Mouse (Mus musculus): ENCODE data around the gene Dcdc2a.

Gene Dcdc2a

DNA sequence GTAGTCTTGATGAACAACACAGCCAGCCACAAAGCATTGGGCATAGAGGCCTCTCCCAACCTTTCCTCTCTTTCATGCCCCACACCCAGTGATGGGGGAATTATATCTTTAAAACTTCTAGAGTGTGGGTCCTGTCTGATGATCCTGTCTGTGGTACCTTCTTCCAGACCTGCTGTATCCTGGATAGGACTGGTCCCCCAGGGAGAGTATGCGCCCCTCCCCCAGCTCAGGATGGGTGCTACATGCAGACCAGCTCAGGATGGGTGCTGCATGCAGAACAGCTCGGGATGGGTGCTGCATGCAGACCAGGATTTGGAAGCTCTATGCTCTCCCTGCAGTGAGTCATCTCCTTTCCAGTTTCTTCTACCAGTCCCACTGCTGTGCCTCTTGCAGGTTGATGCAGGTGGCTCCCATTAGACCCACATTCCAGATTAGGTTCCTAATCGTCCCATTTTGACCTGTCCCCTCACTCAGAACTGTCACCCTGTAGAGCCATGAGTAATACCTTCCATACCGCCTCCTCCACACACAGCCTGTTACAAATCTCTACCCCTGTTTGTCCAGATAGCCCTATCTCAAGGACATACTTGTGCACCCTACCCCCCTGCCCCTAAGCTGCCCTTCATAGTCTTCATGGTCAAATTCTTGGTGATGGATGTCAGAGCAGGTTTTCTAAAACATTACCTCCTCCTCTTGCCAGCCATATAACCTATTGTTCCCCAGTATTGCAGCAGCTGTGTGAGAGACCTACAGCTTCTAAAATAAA is 122.6 kb downstream of the Dcdc2a start:
- no peak for DNase-seq (ENCODE audit: extremely low spot score)

- peak; percentile 50 for DNase-seq (ENCODE audit: extremely low spot score)
Measured at GRCm38 (mm10) chr13:25186436-25187325, 130.9 kb downstream of the Dcdc2a start.

- DNase-seq (ENCODE audit: extremely low spot score): no peak
Measured at GRCm38 (mm10) chr13:25187326-25187710, 131.5 kb downstream of the Dcdc2a start.

DNA sequence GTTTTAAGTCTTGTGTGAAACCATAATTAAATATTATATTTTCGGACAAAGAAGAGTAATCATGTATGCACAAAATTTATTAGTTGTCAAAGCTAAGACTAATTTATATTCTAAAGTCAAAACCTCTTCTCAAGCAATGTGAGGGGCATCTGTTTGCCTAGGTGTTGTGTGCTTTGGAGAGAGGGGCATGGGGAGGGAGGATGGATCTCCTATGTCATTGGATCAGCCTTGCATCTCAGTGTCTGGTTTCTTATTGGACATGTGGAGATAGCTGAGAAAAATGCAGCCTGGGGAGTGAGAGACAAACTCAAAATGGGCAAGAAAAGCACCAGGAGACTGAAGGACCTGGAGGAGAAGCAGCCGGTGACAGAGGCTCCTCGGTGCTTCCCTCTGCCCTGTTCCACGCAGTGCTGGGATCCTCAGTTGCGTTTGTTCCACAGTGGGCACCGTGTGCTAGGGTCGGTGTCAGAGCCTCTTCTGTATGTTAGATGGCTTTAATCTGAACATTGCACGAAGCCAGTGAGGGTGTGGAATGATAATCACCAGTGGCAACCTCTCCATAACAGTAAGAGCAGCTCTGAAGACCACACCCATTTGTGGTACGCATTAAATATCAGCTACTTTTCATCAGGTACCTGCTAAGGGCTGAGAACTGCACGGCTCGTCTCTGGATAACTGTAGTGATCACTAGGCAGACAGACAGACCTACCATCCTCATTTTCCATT is 133.8 kb downstream of the Dcdc2a start:
- no peak for DNase-seq (ENCODE audit: extremely low spot score)

- no peak for DNase-seq (ENCODE audit: extremely low spot score)
Measured at GRCm38 (mm10) chr13:25190218-25190617, 134.4 kb downstream of the Dcdc2a start.

- no peak for DNase-seq (ENCODE audit: extremely low spot score)
Measured at GRCm38 (mm10) chr13:25195706-25196105, 139.9 kb downstream of the Dcdc2a start.

DNA sequence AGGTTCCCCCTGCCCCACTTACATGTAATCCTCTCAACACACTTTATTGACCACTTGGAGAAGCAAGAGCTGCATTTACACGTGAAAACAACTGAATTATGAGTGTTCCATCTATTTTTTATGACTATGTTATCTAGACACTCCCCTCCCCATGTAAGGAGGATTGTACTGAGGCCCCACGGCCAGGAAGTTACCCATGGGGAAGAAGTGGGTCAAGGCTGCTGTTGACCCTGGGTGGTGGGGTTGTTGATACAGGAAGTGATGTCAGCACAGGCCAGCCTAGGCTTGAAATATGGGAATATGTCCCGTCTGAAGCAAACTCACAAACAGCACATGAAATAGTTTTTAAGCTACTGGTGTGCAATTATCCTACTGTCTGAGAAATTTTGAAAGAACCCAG is 144.1 kb downstream of the Dcdc2a start:
- DNase-seq (ENCODE audit: extremely low spot score): no peak

DNA sequence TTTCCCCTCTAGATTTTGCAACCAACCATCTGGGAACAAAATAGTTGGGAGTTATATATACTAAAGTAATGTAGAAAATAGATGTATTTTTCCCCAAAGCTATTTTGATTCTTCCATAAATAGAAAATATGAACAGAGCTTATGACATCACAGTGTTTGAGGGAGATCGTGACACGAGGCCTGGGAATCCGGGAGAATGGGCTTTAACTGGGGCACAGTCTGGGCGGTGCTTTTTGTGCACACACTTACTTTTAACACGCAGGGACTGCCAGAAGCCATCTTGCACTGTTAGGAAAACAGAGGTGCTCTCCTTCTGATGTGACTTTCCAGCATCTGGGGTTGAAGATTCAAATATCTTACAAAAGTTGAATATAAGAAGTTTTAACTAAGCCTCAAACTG is 151.1 kb downstream of the Dcdc2a start:
- DNase-seq (ENCODE audit: extremely low spot score): no peak

DNA sequence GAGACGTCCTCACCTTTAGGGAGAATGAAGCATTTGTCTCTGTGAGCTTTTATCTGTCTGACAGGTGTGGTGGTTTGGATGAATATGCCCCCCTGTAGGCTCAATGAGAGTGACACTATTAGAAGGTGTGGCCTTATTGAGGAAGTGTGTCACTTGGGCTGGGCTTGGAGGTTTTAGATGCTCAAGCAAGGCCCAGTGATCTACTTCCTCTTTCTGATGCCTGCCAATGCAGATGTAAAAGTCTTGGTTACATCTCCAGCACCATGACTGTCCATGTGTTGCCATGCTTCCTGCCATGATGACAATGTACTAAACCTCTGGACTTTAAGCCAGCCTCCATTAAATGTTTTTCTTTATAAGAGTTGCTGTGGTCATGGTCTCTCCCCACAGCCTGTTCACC is 162.6 kb downstream of the Dcdc2a start:
- DNase-seq (ENCODE audit: extremely low spot score): no peak

GRCm38 (mm10) chr13:25220186-25220787 is 164.5 kb downstream of the Dcdc2a start:
- DNase-seq (ENCODE audit: extremely low spot score): no peak

GRCm38 (mm10) chr13:25251893-25252292 is 196.1 kb downstream of the Dcdc2a start:
- no peak for DNase-seq (ENCODE audit: extremely low spot score)

DNA sequence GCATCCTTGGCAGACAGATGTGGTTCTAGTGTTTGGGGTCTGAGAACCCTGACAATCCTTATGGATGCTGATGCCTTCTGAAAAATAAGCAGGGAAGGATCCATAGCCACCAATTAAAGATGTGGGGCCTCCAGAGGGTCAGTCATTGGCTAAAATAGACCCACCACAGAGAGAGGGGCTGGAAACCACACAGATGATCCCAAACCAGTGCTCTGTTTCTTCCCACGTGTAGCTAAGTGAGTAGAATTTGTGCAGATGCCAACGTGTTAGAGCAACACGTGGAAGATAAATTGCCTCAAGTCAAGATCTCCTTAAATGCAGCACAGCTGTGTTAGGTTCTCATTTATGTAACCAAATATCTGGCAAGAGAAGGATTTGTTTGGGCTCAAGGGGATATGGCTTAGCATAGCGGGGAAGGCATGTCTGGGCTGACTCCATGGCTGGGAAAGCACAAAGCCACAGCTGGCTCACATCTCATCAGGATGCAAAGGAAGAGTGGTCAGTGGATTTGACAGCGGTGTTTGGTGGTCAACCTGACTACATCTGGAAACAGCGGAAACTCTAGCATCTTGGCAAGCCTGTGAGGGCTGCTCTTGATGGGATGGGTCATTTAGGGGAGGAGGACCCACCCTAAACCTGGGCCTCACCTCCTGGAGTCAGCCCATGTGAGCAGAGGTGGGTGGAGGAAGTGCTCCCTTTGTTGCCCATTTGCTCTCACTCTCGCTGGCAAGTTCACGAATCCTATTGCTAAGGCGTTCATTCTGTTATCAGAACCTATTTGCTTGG is 198.9 kb downstream of the Dcdc2a start:
- no peak for DNase-seq (ENCODE audit: extremely low spot score)

DNA sequence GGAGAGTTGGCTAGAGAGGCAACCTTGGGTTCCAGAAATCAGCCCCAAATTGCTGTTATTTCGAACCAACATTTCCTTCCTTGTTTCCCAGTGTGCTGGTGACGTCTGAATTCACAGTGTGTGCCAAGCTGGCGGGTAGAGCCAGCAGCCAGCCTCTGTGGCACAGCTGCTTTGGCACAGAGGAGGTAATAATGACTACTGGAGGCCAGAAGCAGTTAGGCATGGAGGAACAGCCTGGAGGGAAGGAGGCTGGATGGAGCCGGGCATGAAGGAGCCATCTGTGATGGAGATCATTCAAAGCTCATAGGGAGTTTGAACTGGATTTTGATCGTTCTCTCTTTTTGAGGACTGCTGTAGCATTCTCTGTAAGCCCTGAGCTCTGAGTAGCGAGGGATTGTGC is 201.8 kb downstream of the Dcdc2a start:
- no peak for DNase-seq (ENCODE audit: extremely low spot score)

Data from embryo, embryonic 9.5 days (tissue).